Mouse (Mus musculus) inflammation-experienced regulatory T-cells, adult 6 months (primary cell): ENCODE results near the gene Cnn2. TPM values are rescaled to one million over a fixed set of nuclear protein-coding genes. Genes with fewer than 3 reads are reported as not detected.
"Not testable (repeated sequence)": the region's sequence is repeated elsewhere in the genome, so short reads cannot be mapped to it uniquely, and the experiment has no call there.

Source experiments
- ATAC-seq: one replicate; pipeline ENCODE4 v1.8.0; 2017
- polyA plus RNA-seq, 3 experiments: library from polyadenylated mRNA; unstranded; fragments of 100-300 nt; shearing (Covaris generic); gene quantifications; one replicate each; pipeline ENCODE4 v1.2.1; 2017

Gene Cnn2
- polyA plus RNA-seq, 3 experiments from 2014 or later: 672 to 989 (median 979) TPM

GRCm38 (mm10) chr10:80020191-80020590 lies 31.8 kb downstream of the Cnn2 start:
- ATAC-seq: no peak

DNA sequence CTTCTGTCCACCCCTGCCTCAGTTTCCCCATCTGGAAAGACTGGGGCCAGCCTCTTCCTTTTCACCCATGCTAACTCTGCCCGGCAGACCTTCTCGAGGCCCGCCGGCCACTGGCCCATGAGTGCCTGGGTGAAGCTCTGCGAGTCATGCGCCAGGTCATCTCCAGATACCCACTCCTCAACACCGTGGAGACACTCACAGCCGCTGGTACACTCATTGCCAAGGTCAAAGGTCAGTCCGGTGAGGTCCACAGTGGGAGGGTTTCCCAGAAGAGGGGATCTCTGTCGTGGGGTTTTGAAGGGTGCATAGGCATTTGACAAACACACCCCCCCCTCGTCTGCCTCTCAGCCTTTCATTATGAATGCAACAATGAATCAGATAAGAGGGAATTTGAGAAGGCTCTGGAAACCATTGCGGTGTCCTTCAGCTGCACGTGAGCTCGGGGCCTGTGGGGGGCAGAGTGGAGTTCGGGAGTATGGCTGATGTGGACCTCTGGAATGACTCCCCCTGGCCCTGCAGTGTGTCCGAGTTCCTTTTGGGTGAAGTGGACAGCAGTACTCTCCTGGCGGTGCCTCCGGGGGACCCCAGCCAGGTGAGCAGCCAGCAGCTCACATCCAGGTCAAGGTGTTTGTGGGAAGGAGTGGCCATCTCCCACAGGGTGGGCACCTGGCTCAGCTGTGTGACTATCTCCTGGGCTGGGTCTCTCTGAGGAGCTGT lies 32.4 kb downstream of the Cnn2 start:
- ATAC-seq: no peak

DNA sequence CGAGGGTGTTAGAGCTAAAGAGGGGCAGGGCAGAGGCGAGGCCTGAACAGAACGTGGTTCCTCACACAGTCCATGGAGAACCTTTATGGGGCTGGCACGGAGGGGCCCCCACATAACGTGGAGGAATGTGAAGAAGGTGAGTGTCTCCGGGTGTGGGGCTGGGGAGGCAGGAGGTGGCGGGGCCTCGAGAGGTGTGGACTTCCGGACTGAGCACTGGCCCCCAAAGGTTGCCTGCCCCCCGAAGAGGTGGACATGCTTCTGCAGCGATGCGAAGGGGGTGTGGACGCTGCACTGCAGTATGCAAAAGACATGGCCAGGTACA lies 32.9 kb downstream of the Cnn2 start:
- ATAC-seq: no peak

DNA sequence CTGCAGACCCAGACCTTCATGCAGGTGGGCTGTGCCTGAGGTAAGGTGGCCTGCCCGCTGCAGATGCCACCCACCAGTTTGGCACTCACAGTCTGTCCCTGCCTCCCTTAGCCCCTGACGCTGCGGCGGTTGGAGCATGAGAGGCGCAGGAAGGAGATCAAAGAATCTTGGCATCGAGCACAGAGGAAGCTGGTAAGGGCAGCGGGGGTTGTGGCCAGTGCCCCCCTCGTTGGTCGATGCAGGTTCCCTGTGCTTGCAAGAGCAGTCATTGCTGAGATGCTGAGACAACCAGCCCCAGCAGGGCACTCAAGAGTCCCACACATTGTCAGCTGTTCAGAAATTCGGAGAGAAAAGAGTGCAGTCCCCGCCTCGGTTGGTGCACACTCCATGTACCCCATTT lies 33.8 kb downstream of the Cnn2 start:
- no peak for ATAC-seq

DNA sequence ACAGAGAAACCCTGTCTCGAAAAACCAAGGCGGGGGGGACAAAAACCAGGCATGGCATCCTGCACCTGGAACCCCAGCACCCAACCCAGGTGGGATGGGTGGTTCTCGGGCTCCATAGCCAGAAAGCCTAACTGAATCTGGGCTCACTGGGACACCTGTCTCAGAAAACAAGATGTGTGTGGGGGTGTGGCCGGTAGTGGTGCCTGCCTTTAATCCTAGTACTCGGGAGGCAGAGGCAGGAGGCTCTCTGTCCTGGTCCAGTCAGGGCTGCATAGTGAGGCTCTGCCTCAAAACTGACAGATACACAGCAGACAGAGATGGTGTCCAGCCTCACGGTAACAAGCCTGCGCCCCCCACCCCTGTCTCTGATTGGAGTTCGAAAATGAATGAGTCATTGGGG lies 34.4 kb downstream of the Cnn2 start:
- no peak for ATAC-seq

DNA sequence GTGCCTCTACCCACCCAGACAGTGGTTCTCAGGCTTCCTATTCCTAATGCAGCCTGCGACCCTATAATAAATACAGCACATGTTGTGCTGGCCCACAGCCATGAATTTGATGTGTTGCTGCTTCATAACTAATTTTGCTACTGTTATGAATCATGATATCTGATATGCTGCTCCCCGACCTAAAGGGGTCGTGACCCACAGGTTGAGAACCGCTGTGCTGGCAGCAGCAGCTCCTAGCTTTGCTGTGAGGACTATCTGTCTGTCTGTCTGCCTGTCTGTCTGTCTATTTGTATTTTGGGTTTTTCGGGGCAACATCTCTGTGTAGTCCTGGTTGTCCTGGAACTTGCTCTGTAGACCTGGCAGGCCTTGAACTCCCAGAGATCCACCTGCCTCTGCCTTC lies 35.4 kb downstream of the Cnn2 start:
- ATAC-seq: peak; percentile 21

- ATAC-seq: peak; percentile 92
Observed at GRCm38 (mm10) chr10:80024229-80025043, 36.1 kb downstream of the Cnn2 start.

DNA sequence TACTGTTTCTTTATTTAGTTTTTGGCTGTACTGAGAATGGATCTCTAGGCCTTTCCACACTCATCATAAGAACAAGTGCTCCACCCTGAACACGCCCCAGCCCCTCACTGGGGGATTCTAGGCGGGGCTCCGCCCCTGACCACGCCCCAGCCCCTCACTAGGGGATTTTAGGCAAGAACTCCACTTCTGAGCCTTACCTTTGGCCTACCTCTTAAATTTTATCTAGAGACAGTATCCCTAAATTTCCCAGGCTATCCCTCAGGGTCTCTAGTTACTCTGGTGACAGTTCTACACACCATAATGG lies 36.6 kb downstream of the Cnn2 start:
- no peak for ATAC-seq

DNA sequence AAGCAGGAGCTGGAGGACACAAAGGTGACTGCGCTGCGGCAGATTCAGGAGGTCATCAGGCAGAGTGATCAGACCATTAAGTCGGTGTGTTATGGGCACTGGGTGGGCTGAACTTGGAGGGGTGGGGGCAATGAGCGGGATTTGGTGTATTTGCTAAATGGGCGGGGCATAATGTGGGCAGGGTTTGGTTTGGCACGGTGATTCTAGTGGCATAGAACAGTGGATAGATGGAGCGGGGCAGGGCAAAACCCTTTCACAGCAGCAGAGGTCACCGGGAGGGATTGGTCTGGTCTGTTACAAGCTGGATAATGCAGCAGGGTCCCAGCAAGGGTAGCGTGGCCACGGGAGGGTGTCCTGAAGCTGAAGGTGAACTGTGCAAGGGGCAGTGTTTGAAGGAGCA lies 37.1 kb downstream of the Cnn2 start:
- ATAC-seq: no peak

GRCm38 (mm10) chr10:80025889-80026288 lies 37.5 kb downstream of the Cnn2 start:
- no peak for ATAC-seq

- no peak for ATAC-seq
Observed at GRCm38 (mm10) chr10:80027681-80028520, 39.5 kb downstream of the Cnn2 start.

DNA sequence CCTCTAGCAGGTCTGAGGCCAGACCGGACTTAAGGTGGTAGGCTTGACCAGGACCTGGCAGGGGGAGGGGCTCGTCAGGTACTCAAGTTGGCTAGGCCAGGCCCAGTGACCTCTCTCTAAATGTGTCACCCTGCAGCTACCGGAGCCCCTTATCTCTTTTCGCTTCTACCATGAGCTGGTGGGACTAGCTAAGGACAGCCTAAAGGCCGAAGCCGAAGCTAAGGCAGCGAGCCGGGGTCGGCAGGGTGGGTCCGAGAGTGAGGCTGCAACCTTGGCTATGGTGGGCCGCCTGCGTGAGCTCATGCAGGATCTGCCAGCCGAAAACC lies 40.1 kb downstream of the Cnn2 start:
- ATAC-seq: no peak

- ATAC-seq: no peak
Observed at GRCm38 (mm10) chr10:80030191-80030590, 41.8 kb downstream of the Cnn2 start.

- no peak for ATAC-seq
Observed at GRCm38 (mm10) chr10:80030736-80031135, 42.4 kb downstream of the Cnn2 start.

- ATAC-seq: peak; percentile 69
Observed at GRCm38 (mm10) chr10:80032799-80033480, 44.6 kb downstream of the Cnn2 start.

DNA sequence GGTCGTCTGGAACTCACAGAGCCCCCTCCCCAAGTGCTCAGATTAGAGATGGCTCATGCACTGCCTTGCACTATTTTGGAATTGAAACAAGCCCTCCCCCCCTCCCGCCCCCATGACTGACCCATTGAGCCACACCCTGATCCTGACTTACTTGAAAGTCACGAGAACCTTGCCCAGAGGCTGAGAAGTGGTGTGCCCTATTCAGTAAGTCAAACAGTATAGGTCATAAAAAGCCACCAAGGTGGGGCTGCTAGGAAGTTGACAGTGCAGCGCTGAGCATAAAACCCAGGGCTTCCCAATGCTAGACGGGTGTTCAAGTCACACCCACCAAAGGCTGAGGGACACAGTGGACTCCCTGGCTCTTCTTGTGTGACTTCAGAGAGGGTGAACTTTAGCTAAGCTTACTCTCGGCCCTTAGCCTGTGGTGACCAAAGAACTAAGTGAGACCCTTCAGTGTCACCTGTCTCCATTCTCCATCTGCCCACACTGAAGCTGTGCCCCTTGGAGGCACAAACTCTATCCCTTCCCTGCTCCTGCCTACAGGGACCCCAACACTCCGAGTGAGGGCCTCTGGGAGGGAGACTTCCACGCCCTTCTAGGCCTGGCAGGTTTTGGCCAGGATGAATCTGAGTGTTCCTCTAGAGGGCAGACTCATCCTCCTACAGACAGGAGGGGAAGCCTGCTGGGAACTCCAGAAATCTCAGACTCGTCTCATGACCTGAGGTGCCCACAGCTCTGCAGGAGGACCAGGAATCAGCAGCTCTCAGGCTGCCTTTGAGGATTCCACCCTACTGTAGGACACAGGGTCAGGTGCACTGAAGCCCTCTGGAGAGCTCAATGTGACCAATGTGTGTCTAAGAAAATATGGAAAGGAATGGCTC lies 45.4 kb downstream of the Cnn2 start:
- ATAC-seq: peak; percentile 30

GRCm38 (mm10) chr10:80035148-80035547 lies 46.8 kb downstream of the Cnn2 start:
- ATAC-seq: no peak

DNA sequence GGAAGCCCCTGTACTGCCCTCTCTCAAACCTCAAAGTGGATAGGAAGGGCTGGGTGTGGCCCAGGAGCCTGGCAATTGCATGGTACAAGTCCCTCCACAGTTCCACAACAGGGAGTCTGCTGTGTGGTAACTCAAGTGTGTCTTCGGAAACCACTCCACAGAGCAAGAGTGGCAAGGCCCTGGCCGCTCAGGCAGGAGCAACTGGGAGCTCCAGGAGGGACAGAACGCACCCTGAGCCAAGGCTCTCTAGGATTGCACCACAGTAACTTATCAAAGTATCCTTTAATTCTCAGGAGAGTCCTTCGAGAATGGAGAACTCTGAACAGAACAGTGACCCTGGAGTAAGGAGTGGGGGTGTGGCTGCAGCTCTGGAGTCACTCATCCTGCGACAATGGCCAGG lies 47.3 kb downstream of the Cnn2 start:
- no peak for ATAC-seq

DNA sequence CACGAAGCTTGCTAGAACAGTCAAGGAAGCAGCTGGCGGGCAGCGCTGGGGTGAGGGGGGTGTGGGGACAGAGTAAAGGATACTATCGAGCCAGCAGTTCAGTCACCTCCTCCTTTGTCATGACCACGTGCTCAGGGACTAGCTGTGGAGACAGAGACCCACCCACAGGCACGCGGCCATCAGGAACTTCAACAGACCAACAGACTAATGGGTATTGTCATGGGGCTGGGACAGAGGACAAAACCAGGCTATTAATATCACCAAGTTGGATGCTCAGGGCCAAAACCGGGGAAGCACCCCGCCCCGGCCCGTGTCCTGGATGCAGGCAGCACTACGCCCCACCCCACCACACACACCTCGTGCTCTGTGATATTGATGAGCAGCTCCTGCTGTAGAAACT lies 48.4 kb downstream of the Cnn2 start:
- ATAC-seq: no peak

GRCm38 (mm10) chr10:80039559-80039979 lies 51.2 kb downstream of the Cnn2 start, which contains the start of gene Polr2e:
Polr2e (minus strand) TSS chr10:80039795.
- ATAC-seq: peak; percentile 96

- ATAC-seq: not testable (repeated sequence)
Observed at GRCm38 (mm10) chr10:80041409-80042060, 53.2 kb downstream of the Cnn2 start.
